Mouse (Mus musculus) embryo, embryonic 10 days (tissue): ENCODE data around the gene Elovl6.

ENCODE experiments used
- DNase-seq: peaks from one replicate; pipeline ENCODE4 v3.0.0-alpha.2; 2015; ENCODE audit warnings: low spot score

Elovl6 gene

GRCm38 (mm10) chr3:129532180-129532864 lies at the start of gene Elovl6:
TSS of gene Elovl6 (plus strand) at chr3:129532355.
- peak; percentile 94 for DNase-seq

GRCm38 (mm10) chr3:129488774-129489173 lies 43.4 kb upstream of the Elovl6 start:
- DNase-seq, result no peak

- DNase-seq, result no peak
Observed at GRCm38 (mm10) chr3:129494123-129494522, 38.0 kb upstream of the Elovl6 start.

- no peak for DNase-seq
Observed at GRCm38 (mm10) chr3:129494731-129495130, 37.4 kb upstream of the Elovl6 start.

- DNase-seq, result no peak
Observed at GRCm38 (mm10) chr3:129503781-129504180, 28.4 kb upstream of the Elovl6 start.

GRCm38 (mm10) chr3:129504928-129505327 lies 27.2 kb upstream of the Elovl6 start:
- no peak for DNase-seq

GRCm38 (mm10) chr3:129507736-129508135 lies 24.4 kb upstream of the Elovl6 start:
- no peak for DNase-seq

GRCm38 (mm10) chr3:129508571-129508970 lies 23.6 kb upstream of the Elovl6 start:
- no peak for DNase-seq

- DNase-seq, result no peak
Observed at GRCm38 (mm10) chr3:129509725-129510124, 22.4 kb upstream of the Elovl6 start.

- no peak for DNase-seq
Observed at GRCm38 (mm10) chr3:129515863-129516436, 16.2 kb upstream of the Elovl6 start.

- DNase-seq, result no peak
Observed at GRCm38 (mm10) chr3:129520499-129520898, 11.7 kb upstream of the Elovl6 start.

- no peak for DNase-seq
Observed at GRCm38 (mm10) chr3:129523456-129524143, 8.6 kb upstream of the Elovl6 start.

GRCm38 (mm10) chr3:129527046-129527445 lies 5.1 kb upstream of the Elovl6 start:
- DNase-seq, result no peak

- DNase-seq, result no peak
Observed at GRCm38 (mm10) chr3:129529311-129529710, 2.8 kb upstream of the Elovl6 start.

GRCm38 (mm10) chr3:129530461-129530860 lies 1.7 kb upstream of the Elovl6 start:
- DNase-seq, result no peak

GRCm38 (mm10) chr3:129532865-129533742 lies 949 bp downstream of the Elovl6 start:
- DNase-seq, result peak; percentile 67

- peak; percentile 78 for DNase-seq
Observed at GRCm38 (mm10) chr3:129533743-129534530, 1.8 kb downstream of the Elovl6 start.

- no peak for DNase-seq
Observed at GRCm38 (mm10) chr3:129535444-129535843, 3.3 kb downstream of the Elovl6 start.

GRCm38 (mm10) chr3:129536109-129536508 lies 4.0 kb downstream of the Elovl6 start:
- DNase-seq, result peak; percentile 99

- no peak for DNase-seq
Observed at GRCm38 (mm10) chr3:129537954-129538353, 5.8 kb downstream of the Elovl6 start.

- DNase-seq, result no peak
Observed at GRCm38 (mm10) chr3:129540882-129541281, 8.7 kb downstream of the Elovl6 start.
